Mouse (Mus musculus): ENCODE data around the gene Ank3.
A peak's percentile ranks its signal among the peaks of the same experiment; 100 is the strongest.

Gene Ank3

GRCm38 (mm10) chr10:69936443-69937067, 538.0 kb downstream of the Ank3 start:
- DNase-seq (ENCODE audit: low read depth): no peak

- DNase-seq (ENCODE audit: low read depth): no peak
These were observed 538.8 kb downstream of the Ank3 start for GRCm38 (mm10) chr10:69937291-69937921.

- DNase-seq (ENCODE audit: low read depth): no peak
These were observed 540.6 kb downstream of the Ank3 start for GRCm38 (mm10) chr10:69939144-69939543.

- DNase-seq (ENCODE audit: low read depth): no peak
These were observed 541.4 kb downstream of the Ank3 start for GRCm38 (mm10) chr10:69939966-69940365.

GRCm38 (mm10) chr10:69941001-69941400, 542.4 kb downstream of the Ank3 start:
- DNase-seq (ENCODE audit: low read depth): no peak

GRCm38 (mm10) chr10:69944845-69945244, 546.3 kb downstream of the Ank3 start:
- DNase-seq (ENCODE audit: low read depth): no peak

- DNase-seq (ENCODE audit: low read depth): no peak
These were observed 547.3 kb downstream of the Ank3 start for GRCm38 (mm10) chr10:69945870-69946269.

GRCm38 (mm10) chr10:69946271-69946670, 547.7 kb downstream of the Ank3 start:
- DNase-seq (ENCODE audit: low read depth): no peak

- DNase-seq (ENCODE audit: low read depth): no peak
These were observed 548.5 kb downstream of the Ank3 start for GRCm38 (mm10) chr10:69947093-69947492.

- DNase-seq (ENCODE audit: low read depth): no peak
These were observed 551.8 kb downstream of the Ank3 start for GRCm38 (mm10) chr10:69950236-69950918.

- DNase-seq (ENCODE audit: low read depth): no peak
These were observed 552.3 kb downstream of the Ank3 start for GRCm38 (mm10) chr10:69950919-69951236.

- DNase-seq (ENCODE audit: low read depth): no peak
These were observed 552.9 kb downstream of the Ank3 start for GRCm38 (mm10) chr10:69951426-69951825.

- DNase-seq (ENCODE audit: low read depth): no peak
These were observed 553.7 kb downstream of the Ank3 start for GRCm38 (mm10) chr10:69952316-69952715.

GRCm38 (mm10) chr10:69954657-69955267, 556.2 kb downstream of the Ank3 start:
- no peak for DNase-seq (ENCODE audit: low read depth)

- no peak for DNase-seq (ENCODE audit: low read depth)
These were observed 563.7 kb downstream of the Ank3 start for GRCm38 (mm10) chr10:69962226-69962625.

GRCm38 (mm10) chr10:69962976-69963375, 564.4 kb downstream of the Ank3 start:
- DNase-seq (ENCODE audit: low read depth): no peak

- peak; percentile 49 for DNase-seq (ENCODE audit: low read depth)
These were observed 566.0 kb downstream of the Ank3 start for GRCm38 (mm10) chr10:69964611-69965010.

- DNase-seq (ENCODE audit: low read depth): no peak
These were observed 566.5 kb downstream of the Ank3 start for GRCm38 (mm10) chr10:69965085-69965484.

- no peak for DNase-seq (ENCODE audit: low read depth)
These were observed 569.4 kb downstream of the Ank3 start for GRCm38 (mm10) chr10:69967994-69968393.

- no peak for DNase-seq (ENCODE audit: low read depth)
These were observed 581.1 kb downstream of the Ank3 start for GRCm38 (mm10) chr10:69979636-69980035.

- peak; percentile 75 for DNase-seq (ENCODE audit: low read depth)
These were observed 583.0 kb downstream of the Ank3 start for GRCm38 (mm10) chr10:69981386-69982097.

- no peak for DNase-seq (ENCODE audit: low read depth)
These were observed 584.1 kb downstream of the Ank3 start for GRCm38 (mm10) chr10:69982701-69983100.
